Mouse (Mus musculus): Measurements from ENCODE around the gene Gm20388.
A peak's percentile ranks its signal among the peaks of the same experiment; 100 is the strongest.

Gene Gm20388

GRCm38 (mm10) chr8:120588908-120589771, 678.5 kb downstream of the Gm20388 start, which contains the start of gene Gins2:
TSS of gene Gins2 (minus strand) at chr8:120589304.
- peak; percentile 99 to 100 for DNase-seq

- DNase-seq, result no peak
These were observed 679.3 kb downstream of the Gm20388 start for GRCm38 (mm10) chr8:120589921-120590320.

- no peak for DNase-seq
These were observed 681.1 kb downstream of the Gm20388 start for GRCm38 (mm10) chr8:120591587-120592292.

- DNase-seq, result no peak
These were observed 683.9 kb downstream of the Gm20388 start for GRCm38 (mm10) chr8:120594571-120594970.

- DNase-seq, result no peak
These were observed 685.3 kb downstream of the Gm20388 start for GRCm38 (mm10) chr8:120595963-120596362.

- no peak for DNase-seq
These were observed 687.9 kb downstream of the Gm20388 start for GRCm38 (mm10) chr8:120598579-120598978.

GRCm38 (mm10) chr8:120599504-120599903, 688.9 kb downstream of the Gm20388 start:
- peak; percentile 43 to 61 for DNase-seq

- no peak for DNase-seq
These were observed 692.0 kb downstream of the Gm20388 start for GRCm38 (mm10) chr8:120602672-120603071.

- DNase-seq, result no peak
These were observed 696.8 kb downstream of the Gm20388 start for GRCm38 (mm10) chr8:120607460-120607859.

- DNase-seq, result peak in 1 of 2 experiments; percentile 39
These were observed 697.2 kb downstream of the Gm20388 start for GRCm38 (mm10) chr8:120607885-120608284.

GRCm38 (mm10) chr8:120610824-120611223, 700.2 kb downstream of the Gm20388 start:
- DNase-seq, result no peak

GRCm38 (mm10) chr8:120614491-120614890, 703.9 kb downstream of the Gm20388 start:
- no peak for DNase-seq

GRCm38 (mm10) chr8:120616663-120617626, 706.3 kb downstream of the Gm20388 start:
- DNase-seq, result no peak

- DNase-seq, result no peak
These were observed 707.5 kb downstream of the Gm20388 start for GRCm38 (mm10) chr8:120618110-120618509.

- DNase-seq, result no peak
These were observed 708.9 kb downstream of the Gm20388 start for GRCm38 (mm10) chr8:120619235-120620180.

- no peak for DNase-seq
These were observed 709.8 kb downstream of the Gm20388 start for GRCm38 (mm10) chr8:120620441-120620840.

GRCm38 (mm10) chr8:120622161-120622560, 711.5 kb downstream of the Gm20388 start:
- DNase-seq, result no peak

GRCm38 (mm10) chr8:120623608-120624007, 713.0 kb downstream of the Gm20388 start:
- no peak for DNase-seq

GRCm38 (mm10) chr8:120626461-120626860, 715.8 kb downstream of the Gm20388 start:
- DNase-seq, result no peak

- DNase-seq, result no peak
These were observed 716.7 kb downstream of the Gm20388 start for GRCm38 (mm10) chr8:120627298-120627697.

- DNase-seq, result no peak
These were observed 719.4 kb downstream of the Gm20388 start for GRCm38 (mm10) chr8:120630031-120630430.
